Mouse (Mus musculus) lung, embryonic 14.5 days (tissue): ENCODE measurements around the gene Itch. TPM values are rescaled to one million over a fixed set of nuclear protein-coding genes. Genes with fewer than 3 reads are reported as not detected.
A peak's percentile ranks its signal among the peaks of the same experiment; 100 is the strongest.

ENCODE experiments used
- ATAC-seq: fragments of 200-750 bp; cut with Nextera tagmentation; 2 replicates; pipeline ENCODE4 v1.8.0; 2017; ENCODE audit warnings: mild to moderate bottlenecking, moderate TSS enrichment, moderate library complexity; ENCODE audit not compliant: insufficient read depth
- DNase-seq: peaks from one replicate; pipeline ENCODE4 v3.0.0-alpha.2; 2015
- H3K27ac ChIP-seq: fragments of 300-500 bp; sonication (generic); 2 replicates; pipeline ENCODE4 v1.5.1; 2014; ENCODE audit warnings: low read depth, mild to moderate bottlenecking, moderate library complexity
- H3K27me3 ChIP-seq: fragments of 300-500 bp; sonication (generic); 2 replicates; pipeline ENCODE4 v1.6.1; 2014; ENCODE audit warnings: low read length, control low read depth; ENCODE audit not compliant: insufficient read depth
- H3K36me3 ChIP-seq: fragments of 300-500 bp; sonication (generic); 2 replicates; pipeline ENCODE4 v1.6.1; 2014; ENCODE audit warnings: control low read depth; ENCODE audit not compliant: insufficient read depth
- H3K4me1 ChIP-seq: fragments of 300-500 bp; sonication (generic); 2 replicates; pipeline ENCODE4 v1.6.1; 2014; ENCODE audit warnings: antibody characterized with exemption, control low read depth; ENCODE audit not compliant: insufficient read depth
- H3K4me2 ChIP-seq: fragments of 300-500 bp; sonication (generic); 2 replicates; pipeline ENCODE4 v1.6.1; 2014; ENCODE audit warnings: mild to moderate bottlenecking
- H3K4me3 ChIP-seq: fragments of 300-500 bp; sonication (generic); 2 replicates; pipeline ENCODE4 v1.5.1; 2014; ENCODE audit warnings: low read depth, low read length
- H3K9ac ChIP-seq: fragments of 300-500 bp; sonication (generic); 2 replicates; pipeline ENCODE4 v1.6.1; 2014
- H3K9me3 ChIP-seq: fragments of 300-500 bp; sonication (generic); 2 replicates; pipeline ENCODE4 v1.6.1; 2016; ENCODE audit warnings: low read depth, low read length, control low read depth
- CTCF ChIP-seq: IDR thresholded peaks from 2 replicates; pipeline ENCODE4 v1.5.1; 2016; ENCODE audit warnings: antibody characterized with exemption, low read depth
- WGBS: fragments of 180-500 bp; shearing (Covaris S2); extraction: QIAGEN DNeasy Blood & Tissue Kit; methylation state at CpG from one replicate; pipeline ENCODE4 v1.1.7; 2014; 5-methylcytosine and 5-hydroxymethylcytosine counted together
- polyA plus RNA-seq: library from polyadenylated mRNA; unstranded; fragments of >200 nt; fragmentation: Nextera tagmentation; extraction: Ambion mirVana; gene quantifications from 2 replicates; pipeline ENCODE4 v1.2.1, GENCODE M21; 2014

Gene Itch
- polyA plus RNA-seq, 1 experiment from 2014 or later: 57.1 TPM

DNA sequence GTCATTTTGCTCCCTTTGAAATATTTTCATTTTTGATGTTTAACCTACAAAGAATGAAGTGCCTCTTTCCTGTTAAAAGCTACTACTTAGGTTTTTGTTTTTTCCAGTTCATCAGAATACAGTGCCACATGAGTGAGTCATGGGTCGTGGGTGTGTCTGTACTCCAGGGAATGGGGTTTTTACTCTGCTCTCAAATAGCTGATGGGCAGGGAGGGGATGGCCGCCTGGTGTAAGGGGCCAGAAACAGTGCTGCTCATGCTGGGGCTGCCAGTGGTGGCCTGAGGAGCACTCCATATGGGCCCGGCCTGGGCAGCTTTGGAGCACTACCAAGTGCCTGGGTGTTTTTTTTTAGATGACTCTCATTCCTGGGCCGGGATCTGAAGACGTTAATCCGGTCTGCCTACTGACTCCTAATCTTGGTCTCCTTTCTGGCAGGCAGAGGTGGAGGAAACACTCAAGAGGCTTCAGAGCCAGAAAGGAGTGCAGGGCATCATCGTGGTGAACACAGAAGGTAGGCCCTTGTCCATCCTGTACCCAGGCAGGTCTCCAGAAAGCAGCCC is 109.1 kb downstream of the Itch start:
- ATAC-seq (no peak), DNase-seq (no peak)
- no peaks in the 10 kb centered on the region for H3K27me3 ChIP-seq
- H3K9ac ChIP-seq: no peak overlapping the region
- WGBS: 74% methylated on average over 7 of the region's 7 CpGs
- no peak overlapping the region for H3K4me2 ChIP-seq
- H3K4me1 ChIP-seq: no peaks in the 10 kb centered on the region
- TF ChIP-seq CTCF: no peak
- H3K27ac ChIP-seq: no peak overlapping the region
- H3K9me3 ChIP-seq: no peaks in the 10 kb centered on the region
- H3K4me3 ChIP-seq: no peak overlapping the region
- H3K36me3 ChIP-seq: peaks cover 50% of the 10 kb centered on the region

- H3K4me3 ChIP-seq: no peak overlapping the region
- ATAC-seq (no peak), DNase-seq (no peak)
- H3K27ac ChIP-seq: no peak overlapping the region
- no peaks in the 10 kb centered on the region for H3K27me3 ChIP-seq
- no peak overlapping the region for H3K9ac ChIP-seq
- 77% methylated on average over 4 of the region's 4 CpGs for WGBS
- no peaks in the 10 kb centered on the region for H3K4me1 ChIP-seq
- H3K36me3 ChIP-seq: peaks cover 86% of the 10 kb centered on the region
- no peak for TF ChIP-seq CTCF
- H3K9me3 ChIP-seq: no peaks in the 10 kb centered on the region
- no peak overlapping the region for H3K4me2 ChIP-seq
Measured at GRCm38 (mm10) chr2:155246231-155246630, 112.9 kb downstream of the Itch start.

- Histone ChIP-seq H3K9ac (no peak overlapping the region), H3K4me1 (no peaks in the 10 kb centered on the region), H3K27ac (no peak overlapping the region), H3K4me2 (no peak overlapping the region), H3K9me3 (no peaks in the 10 kb centered on the region), H3K4me3 (no peak overlapping the region), H3K36me3 (peaks cover 78% of the 10 kb centered on the region), H3K27me3 (no peaks in the 10 kb centered on the region)
- no peak for TF ChIP-seq CTCF
- ATAC-seq: no peak
- DNase-seq: no peak
- 94% methylated on average over 1 of the region's 1 CpGs for WGBS
Measured at GRCm38 (mm10) chr2:155248206-155248605, 114.9 kb downstream of the Itch start.

GRCm38 (mm10) chr2:155248718-155249117 is 115.4 kb downstream of the Itch start:
- no peak for TF ChIP-seq CTCF
- H3K27ac ChIP-seq: no peak overlapping the region

DNA sequence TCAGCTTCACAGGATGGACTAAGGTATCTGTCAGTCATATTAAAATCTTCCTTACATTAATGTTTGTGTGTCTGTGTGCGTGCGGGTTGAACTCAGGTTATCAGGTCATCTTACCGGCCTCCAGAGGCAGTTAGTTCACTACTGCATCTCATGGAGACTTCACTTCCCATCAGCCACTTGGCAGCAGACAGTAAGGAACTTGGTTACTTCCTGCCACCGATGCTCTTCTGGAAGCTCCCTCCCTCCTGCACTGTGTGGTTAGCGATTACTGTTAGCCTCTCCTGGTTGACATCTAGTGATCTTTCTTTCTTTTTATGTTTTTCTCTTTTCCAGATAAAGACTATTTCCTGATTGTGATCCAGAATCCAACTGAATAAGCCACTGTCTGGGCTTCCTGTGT is 116.3 kb downstream of the Itch start:
- no peak for TF ChIP-seq CTCF
- peaks cover 64% of the 10 kb centered on the region for H3K36me3 ChIP-seq
- no peak overlapping the region for H3K27ac ChIP-seq
- DNase-seq (no peak), ATAC-seq (no peak)
- H3K9ac ChIP-seq: no peak overlapping the region
- H3K9me3 ChIP-seq: no peaks in the 10 kb centered on the region
- H3K4me3 ChIP-seq: no peak overlapping the region
- H3K4me2 ChIP-seq: no peak overlapping the region
- no peaks in the 10 kb centered on the region for H3K27me3 ChIP-seq
- H3K4me1 ChIP-seq: no peaks in the 10 kb centered on the region
- 90% methylated on average over 5 of the region's 5 CpGs for WGBS

More at GRCm38 (mm10) chr2:155248718-155249117, 115.4 kb downstream of the Itch start:
- no peaks in the 10 kb centered on the region for H3K4me1 ChIP-seq
- DNase-seq (no peak), ATAC-seq (no peak)
- no peak overlapping the region for H3K4me3 ChIP-seq
- H3K9ac ChIP-seq: no peak overlapping the region
- no peaks in the 10 kb centered on the region for H3K9me3 ChIP-seq
- H3K4me2 ChIP-seq: no peak overlapping the region
- 75% methylated on average over 2 of the region's 2 CpGs for WGBS
- no peaks in the 10 kb centered on the region for H3K27me3 ChIP-seq
- H3K36me3 ChIP-seq: peaks cover 73% of the 10 kb centered on the region

- Histone ChIP-seq H3K9me3 (no peaks in the 10 kb centered on the region), H3K4me2 (no peak overlapping the region), H3K27ac (no peak overlapping the region), H3K4me1 (no peaks in the 10 kb centered on the region), H3K4me3 (no peak overlapping the region), H3K9ac (no peak overlapping the region), H3K36me3 (no peaks in the 10 kb centered on the region), H3K27me3 (no peaks in the 10 kb centered on the region)
- 86% methylated on average over 6 of the region's 6 CpGs for WGBS
- no peak for TF ChIP-seq CTCF
- DNase-seq: no peak
- no peak for ATAC-seq
Measured at GRCm38 (mm10) chr2:155265526-155265925, 132.2 kb downstream of the Itch start.

- no peak for TF ChIP-seq CTCF
- 82% methylated on average over 5 of the region's 5 CpGs for WGBS
- Histone ChIP-seq H3K4me3 (no peak overlapping the region), H3K4me1 (no peaks in the 10 kb centered on the region), H3K4me2 (no peak overlapping the region), H3K27me3 (no peaks in the 10 kb centered on the region), H3K9me3 (no peaks in the 10 kb centered on the region), H3K9ac (no peak overlapping the region), H3K27ac (no peak overlapping the region), H3K36me3 (no peaks in the 10 kb centered on the region)
- no peak for ATAC-seq
- DNase-seq: no peak
Measured at GRCm38 (mm10) chr2:155266896-155267295, 133.6 kb downstream of the Itch start.

DNA sequence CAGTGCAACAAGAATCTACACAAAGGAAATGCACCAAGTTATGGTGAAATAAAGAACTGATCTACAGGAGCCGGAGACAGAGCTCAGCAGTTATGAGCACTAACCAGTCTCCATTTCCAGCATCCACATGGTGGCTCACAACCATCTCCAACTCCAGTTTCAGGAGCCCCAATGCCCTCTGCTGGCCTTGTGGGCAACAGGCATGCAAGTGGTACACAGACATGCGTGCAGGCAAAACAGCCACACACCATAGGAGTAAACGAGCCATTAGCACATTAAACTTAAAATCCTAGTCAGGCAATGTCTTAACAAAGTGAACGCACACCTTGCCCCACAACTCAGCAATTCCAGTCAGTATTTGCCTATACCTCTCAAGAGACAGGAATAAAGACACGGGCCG is 138.6 kb downstream of the Itch start:
- no peak overlapping the region for H3K9ac ChIP-seq
- no peak overlapping the region for H3K27ac ChIP-seq
- DNase-seq (peak; percentile 17), ATAC-seq (no peak)
- 83% methylated on average over 6 of the region's 6 CpGs for WGBS
- no peaks in the 10 kb centered on the region for H3K36me3 ChIP-seq
- no peak overlapping the region for H3K4me2 ChIP-seq
- TF ChIP-seq CTCF: peak; percentile 50
- H3K4me3 ChIP-seq: no peak overlapping the region
- no peaks in the 10 kb centered on the region for H3K9me3 ChIP-seq
- no peaks in the 10 kb centered on the region for H3K4me1 ChIP-seq
- no peaks in the 10 kb centered on the region for H3K27me3 ChIP-seq
